ENCODE assay signal across 23 mouse cellular contexts in the genomic region with DNA sequence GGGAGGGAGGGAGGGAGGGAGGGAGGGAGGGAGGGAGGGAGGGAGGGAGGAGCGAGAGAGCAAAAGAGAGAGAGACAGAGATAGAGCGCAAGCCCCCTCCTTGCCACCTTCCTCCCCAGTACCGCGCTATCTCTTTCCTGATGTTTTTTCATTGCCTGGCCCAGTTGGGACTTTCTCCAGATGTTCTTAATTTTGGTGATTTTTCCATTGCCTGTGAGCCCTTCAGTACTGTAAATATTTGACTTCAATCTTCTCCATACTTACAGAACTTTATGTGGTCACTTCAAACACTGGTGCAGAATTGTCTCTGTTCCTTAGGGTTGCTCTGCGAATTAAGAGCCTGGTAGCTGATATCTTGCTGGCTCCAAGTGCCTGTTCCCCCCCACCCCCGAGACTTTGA. TPM values are rescaled to one million over a fixed set of nuclear protein-coding genes. Genes with fewer than 3 reads are reported as not detected.
DNase-seq lines count a peak whose midpoint lies in the region; ATAC-seq and TF ChIP-seq lines count a peak whose summit lies in the region.
"Had no signal": no experiment of that assay in that cellular context is flagged by ENCODE, and none has a peak within 500 bp of the region (broad histone marks: within the 10 kb centered on the region; RNA-seq: fewer than 3 reads in every experiment).

No protein-coding gene starts in this region.

- H3K4me3 ChIP-seq in limb, embryonic 12.5 days (replicated peaks) = no peak overlapping the region
- no peak overlapping the region for H3K4me3 ChIP-seq in limb, embryonic 10.5 days
- no peak overlapping the region for H3K4me3 ChIP-seq in embryonic facial prominence, embryonic 13.5 days
- H3K4me3 ChIP-seq in limb, embryonic 14.5 days (replicated peaks; ENCODE audit: low read length) = no peak overlapping the region
- no peak overlapping the region for H3K4me3 ChIP-seq in neural tube, embryonic 15.5 days (replicated peaks)
- H3K4me3 ChIP-seq: forebrain, embryonic 13.5 days; gastrocnemius, adult 2 months; heart, embryonic 15.5 days had no signal

- no peak overlapping the region for H3K9ac ChIP-seq in limb, embryonic 12.5 days (replicated peaks)
- no peak overlapping the region for H3K9ac ChIP-seq in embryonic facial prominence, embryonic 13.5 days
- no peak overlapping the region for H3K9ac ChIP-seq in limb, embryonic 14.5 days (ENCODE audit: low read depth, low read length, severe bottlenecking)
- no peak overlapping the region for H3K9ac ChIP-seq in neural tube, embryonic 15.5 days (replicated peaks)
- H3K9ac ChIP-seq: forebrain, embryonic 13.5 days; forebrain, postnatal 0 days; heart, embryonic 15.5 days had no signal

- DNase-seq in heart, adult 11 months = peak; percentile 67
- DNase-seq in heart, postnatal 36 days = no peak
- DNase-seq in limb, embryonic 10.5 days (ENCODE audit: low spot score) = no peak
- peak; percentile 41 for DNase-seq in limb, embryonic 14.5 days (ENCODE audit: low spot score)
- no peak for DNase-seq in kidney, adult 8-10 months
- DNase-seq: adrenal gland, adult 2 months; adrenal gland, postnatal 36 days; cerebellum, adult 2 months; cerebellum, postnatal 10 days; embryo, embryonic 11 days; forebrain, postnatal 0 days; gastrocnemius, adult 2 months; heart, postnatal 14 days; kidney, adult 9 months had no signal

- H3K4me1 ChIP-seq in limb, embryonic 12.5 days (replicated peaks) = peaks cover 23% of the 10 kb centered on the region
- H3K4me1 ChIP-seq in limb, embryonic 10.5 days = peaks cover 36% of the 10 kb centered on the region
- H3K4me1 ChIP-seq in embryonic facial prominence, embryonic 13.5 days = peaks cover 40% of the 10 kb centered on the region
- peaks cover 28% of the 10 kb centered on the region for H3K4me1 ChIP-seq in limb, embryonic 14.5 days (ENCODE audit: control insufficient read depth, insufficient read depth, low read length)
- no peaks in the 10 kb centered on the region for H3K4me1 ChIP-seq in neural tube, embryonic 15.5 days
- H3K4me1 ChIP-seq: forebrain, embryonic 13.5 days; heart, embryonic 15.5 days had no signal

- H3K9me3 ChIP-seq in limb, embryonic 12.5 days = no peaks in the 10 kb centered on the region
- H3K9me3 ChIP-seq in limb, embryonic 10.5 days (replicated peaks) = no peaks in the 10 kb centered on the region
- H3K9me3 ChIP-seq in embryonic facial prominence, embryonic 13.5 days = no peaks in the 10 kb centered on the region; the same call in 1 of the 2 replicates
- no peaks in the 10 kb centered on the region for H3K9me3 ChIP-seq in limb, embryonic 14.5 days (ENCODE audit: control insufficient read depth, low read length)
- no peaks in the 10 kb centered on the region; the same call in 1 of the 2 replicates for H3K9me3 ChIP-seq in neural tube, embryonic 15.5 days (replicated peaks)
- H3K9me3 ChIP-seq: forebrain, embryonic 13.5 days; heart, embryonic 15.5 days had no signal

- 0 out of 2 replicates have a peak, but pooled peaks have one; percentile 48 for ATAC-seq in limb, embryonic 12.5 days (ENCODE audit: insufficient number of reproducible peaks, insufficient read depth, low FRiP score, low TSS enrichment, low read depth)
- no peak for ATAC-seq in embryonic facial prominence, embryonic 13.5 days (ENCODE audit: insufficient number of reproducible peaks, insufficient read depth, low FRiP score, low TSS enrichment, low read depth)
- no peak; the same call in 1 of the 2 replicates for ATAC-seq in limb, embryonic 14.5 days (ENCODE audit: low FRiP score, low read depth)
- ATAC-seq in neural tube, embryonic 15.5 days (ENCODE audit: low FRiP score) = no peak
- ATAC-seq: forebrain, embryonic 13.5 days; forebrain, postnatal 0 days; hindbrain, embryonic 16.5 days; inflammation-experienced regulatory T-cells, adult 6 months; intestine, postnatal 0 days had no signal

- 55% methylated on average over 6 of the region's 6 CpGs for WGBS in limb, embryonic 12.5 days
- WGBS in limb, embryonic 10.5 days = 78% methylated on average over 6 of the region's 6 CpGs
- WGBS in embryonic facial prominence, embryonic 13.5 days = 43% methylated on average over 6 of the region's 6 CpGs
- 49% methylated on average over 6 of the region's 6 CpGs for WGBS in limb, embryonic 14.5 days
- 84% methylated on average over 6 of the region's 6 CpGs for WGBS in neural tube, embryonic 15.5 days

- no peaks in the 10 kb centered on the region for H3K27me3 ChIP-seq in limb, embryonic 12.5 days
- no peaks in the 10 kb centered on the region for H3K27me3 ChIP-seq in limb, embryonic 10.5 days (ENCODE audit: low read depth, poor library complexity, severe bottlenecking)
- no peaks in the 10 kb centered on the region for H3K27me3 ChIP-seq in embryonic facial prominence, embryonic 13.5 days
- no peaks in the 10 kb centered on the region for H3K27me3 ChIP-seq in limb, embryonic 14.5 days (ENCODE audit: control insufficient read depth, insufficient read depth, low read length)
- H3K27me3 ChIP-seq in neural tube, embryonic 15.5 days (replicated peaks) = no peaks in the 10 kb centered on the region
- H3K27me3 ChIP-seq: CH12.LX; forebrain, embryonic 13.5 days; heart, embryonic 15.5 days had no signal

- H3K4me2 ChIP-seq in limb, embryonic 12.5 days = no peak overlapping the region
- no peak overlapping the region for H3K4me2 ChIP-seq in embryonic facial prominence, embryonic 13.5 days
- H3K4me2 ChIP-seq in limb, embryonic 14.5 days (replicated peaks; ENCODE audit: low read depth, low read length, severe bottlenecking) = no peak overlapping the region
- H3K4me2 ChIP-seq in neural tube, embryonic 15.5 days = no peak overlapping the region
- H3K4me2 ChIP-seq: forebrain, embryonic 13.5 days; heart, embryonic 15.5 days had no signal

- H3K27ac ChIP-seq in limb, embryonic 12.5 days = 0 out of 2 replicates have a peak overlapping the region, but pooled peaks have one; percentile 50
- H3K27ac ChIP-seq in limb, embryonic 10.5 days = no peak overlapping the region
- H3K27ac ChIP-seq in embryonic facial prominence, embryonic 13.5 days = peak overlapping the region; percentile 39
- H3K27ac ChIP-seq in limb, embryonic 14.5 days (replicated peaks; ENCODE audit: low read depth, low read length) = no peak overlapping the region
- H3K27ac ChIP-seq in neural tube, embryonic 15.5 days (replicated peaks) = no peak overlapping the region
- H3K27ac ChIP-seq: forebrain, embryonic 13.5 days; gastrocnemius, adult 2 months; heart, embryonic 15.5 days had no signal

- TF ChIP-seq POLR2A in limb, embryonic 14.5 days (IDR thresholded peaks at IDR 0.05; ENCODE audit: borderline replicate concordance, extremely low read depth, insufficient read depth, insufficient read length) = no peak

- H3K36me3 ChIP-seq in limb, embryonic 12.5 days = no peaks in the 10 kb centered on the region
- no peaks in the 10 kb centered on the region for H3K36me3 ChIP-seq in limb, embryonic 10.5 days
- H3K36me3 ChIP-seq in embryonic facial prominence, embryonic 13.5 days = no peaks in the 10 kb centered on the region
- H3K36me3 ChIP-seq in limb, embryonic 14.5 days (ENCODE audit: control insufficient read depth, insufficient read depth, low read length) = no peaks in the 10 kb centered on the region
- H3K36me3 ChIP-seq in neural tube, embryonic 15.5 days = no peaks in the 10 kb centered on the region
- H3K36me3 ChIP-seq: heart, embryonic 15.5 days had no signal

- intact Hi-C loops in heart, postnatal 36 days (cut with DNase I) = no loop called here

RNA-seq across cellular contexts. Expression of a gene that starts 50.1 kb away (rescaled TPM):
- total RNA-seq in heart, postnatal 36 days (2021) = 10 to 100 TPM; 82.3 to 89.8 TPM
- 178 and 204 TPM in 2 replicates for polyA plus RNA-seq in limb, embryonic 12.5 days (2016; fragmentation: Nextera tagmentation; extraction: Ambion mirVana)
- 206 and 213 TPM in 2 replicates for polyA plus RNA-seq in limb, embryonic 10.5 days (2016; fragmentation: Nextera tagmentation; extraction: Ambion mirVana)
- polyA plus RNA-seq in embryonic facial prominence, embryonic 13.5 days (2015; fragmentation: Nextera tagmentation; extraction: Ambion mirVana) = 150 and 171 TPM in 2 replicates
- 118 and 126 TPM in 2 replicates for polyA plus RNA-seq in limb, embryonic 14.5 days (2012; rRNA removed)
- polyA plus RNA-seq in limb, embryonic 14.5 days (2014; fragmentation: Nextera tagmentation; extraction: Ambion mirVana) = 155 and 168 TPM in 2 replicates
- 163 and 171 TPM in 2 replicates for polyA plus RNA-seq in neural tube, embryonic 15.5 days (2015; fragmentation: Nextera tagmentation; extraction: Ambion mirVana)

Comparison
In these comparisons a context has a peak if more than half of its experiments do, and no peak if none do; other contexts are left out.
1. DNase-seq: peak in heart, adult 11 months (single experiment) and limb, embryonic 14.5 days (single experiment); none in heart, postnatal 36 days (0 of 2), limb, embryonic 10.5 days (single experiment) and kidney, adult 8-10 months (0 of 2).
2. H3K27ac ChIP-seq: peak in limb, embryonic 12.5 days (single experiment) and embryonic facial prominence, embryonic 13.5 days (single experiment); none in limb, embryonic 10.5 days (single experiment), limb, embryonic 14.5 days (single experiment) and neural tube, embryonic 15.5 days (single experiment).